Mouse (Mus musculus) lung, embryonic 16.5 days (tissue): ENCODE measurements at regions not wholly inside any gene's neighbourhood (a gene's known extent, or its start where the extent isn't known, plus 50 kb on each side); places are given as distances from the start of the nearest gene placed in this dataset.
A peak's percentile ranks its signal among the peaks of the same experiment; 100 is the strongest.

Source experiments
- ATAC-seq: fragments of 200-750 bp; cut with Nextera tagmentation; 2 replicates; pipeline ENCODE4 v1.8.0; 2017; ENCODE audit warnings: low read depth, mild to moderate bottlenecking, moderate library complexity
- H3K27ac ChIP-seq: fragments of 300-500 bp; sonication (generic); 2 replicates; pipeline ENCODE4 v1.5.1; 2014; ENCODE audit warnings: mild to moderate bottlenecking, control low read depth, low read length
- H3K27me3 ChIP-seq: fragments of 300-500 bp; sonication (generic); 2 replicates; pipeline ENCODE4 v1.6.1; 2014; ENCODE audit warnings: low read depth, low read length, mixed read lengths; ENCODE audit not compliant: control insufficient read depth, insufficient read depth
- H3K36me3 ChIP-seq: fragments of 300-500 bp; sonication (generic); 2 replicates; pipeline ENCODE4 v1.6.1; 2014; ENCODE audit warnings: low read length; ENCODE audit not compliant: control insufficient read depth, insufficient read depth
- H3K4me1 ChIP-seq: fragments of 300-500 bp; sonication (generic); replicated peaks from 2 replicates; pipeline ENCODE4 v1.6.1; 2014; ENCODE audit warnings: low read length, mixed read lengths; ENCODE audit not compliant: control insufficient read depth, insufficient read depth
- H3K4me2 ChIP-seq: fragments of 300-500 bp; sonication (generic); 2 replicates; pipeline ENCODE4 v1.6.1; 2014; ENCODE audit warnings: low read depth, low read length, control low read depth
- H3K4me3 ChIP-seq: fragments of 300-500 bp; sonication (generic); 2 replicates; pipeline ENCODE4 v1.5.1; 2014; ENCODE audit warnings: mild to moderate bottlenecking, low read length, control low read depth
- H3K9ac ChIP-seq: fragments of 300-500 bp; sonication (generic); 2 replicates; pipeline ENCODE4 v1.6.1; 2014; ENCODE audit warnings: low read length, control low read depth
- H3K9me3 ChIP-seq: fragments of 300-500 bp; sonication (generic); 2 replicates; pipeline ENCODE4 v1.6.1; 2016; ENCODE audit warnings: low read length; ENCODE audit not compliant: control insufficient read depth
- WGBS: fragments of 180-500 bp; shearing (Covaris S2); extraction: QIAGEN DNeasy Blood & Tissue Kit; methylation state at CpG from one replicate; pipeline ENCODE4 v1.1.7; 2014; 5-methylcytosine and 5-hydroxymethylcytosine counted together

DNA sequence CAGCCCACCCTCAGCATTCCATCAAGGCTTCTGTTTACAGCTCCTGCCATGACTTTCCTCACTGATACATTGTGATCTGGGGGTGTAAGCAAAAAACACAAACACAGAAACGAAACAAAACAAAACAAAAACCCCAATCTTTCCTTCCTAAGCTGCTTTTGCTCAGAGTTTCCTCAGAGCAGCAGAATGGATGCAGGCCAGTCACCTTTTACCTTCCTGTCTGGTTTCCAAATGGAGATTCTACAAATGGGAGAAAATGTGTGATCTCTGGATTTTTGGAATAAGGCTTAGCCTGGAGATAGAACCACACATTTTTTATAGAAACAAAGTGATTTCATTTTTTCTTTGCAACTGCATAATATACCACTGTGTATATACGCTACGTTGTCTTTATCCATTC is 204.8 kb downstream of the Plk2 start:
- Histone ChIP-seq H3K4me3 (no peak overlapping the region), H3K4me2 (no peak overlapping the region), H3K36me3 (no peaks in the 10 kb centered on the region), H3K27me3 (no peaks in the 10 kb centered on the region), H3K9ac (no peak overlapping the region), H3K9me3 (no peaks in the 10 kb centered on the region), H3K27ac (no peak overlapping the region), H3K4me1 (no peaks in the 10 kb centered on the region)
- WGBS = 70% methylated on average over 3 of the region's 3 CpGs
- ATAC-seq = no peak

DNA sequence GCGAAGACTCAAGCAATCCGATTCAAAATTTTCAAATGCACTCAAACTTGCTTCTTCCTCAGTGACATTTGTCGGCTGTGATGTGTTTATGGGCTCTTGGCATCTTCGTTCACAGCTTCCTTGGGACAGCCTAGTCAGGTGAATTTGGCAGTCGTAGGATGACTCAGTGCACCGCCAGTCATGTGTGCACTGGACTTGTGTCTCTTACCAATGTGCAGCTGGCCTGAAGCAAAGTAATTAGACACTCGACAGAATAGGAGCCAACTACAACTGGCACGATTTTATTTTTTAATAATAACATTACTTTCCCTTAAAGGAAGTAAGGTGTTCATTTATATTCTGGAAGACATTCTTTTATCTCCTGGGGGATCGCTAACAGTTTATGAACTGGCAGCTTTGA is 205.5 kb downstream of the Plk2 start:
- Histone ChIP-seq H3K9ac (no peak overlapping the region), H3K27ac (no peak overlapping the region), H3K36me3 (no peaks in the 10 kb centered on the region), H3K4me1 (no peaks in the 10 kb centered on the region), H3K27me3 (no peaks in the 10 kb centered on the region), H3K9me3 (no peaks in the 10 kb centered on the region), H3K4me2 (no peak overlapping the region), H3K4me3 (no peak overlapping the region)
- ATAC-seq = no peak
- 74% methylated on average over 9 of the region's 9 CpGs for WGBS

DNA sequence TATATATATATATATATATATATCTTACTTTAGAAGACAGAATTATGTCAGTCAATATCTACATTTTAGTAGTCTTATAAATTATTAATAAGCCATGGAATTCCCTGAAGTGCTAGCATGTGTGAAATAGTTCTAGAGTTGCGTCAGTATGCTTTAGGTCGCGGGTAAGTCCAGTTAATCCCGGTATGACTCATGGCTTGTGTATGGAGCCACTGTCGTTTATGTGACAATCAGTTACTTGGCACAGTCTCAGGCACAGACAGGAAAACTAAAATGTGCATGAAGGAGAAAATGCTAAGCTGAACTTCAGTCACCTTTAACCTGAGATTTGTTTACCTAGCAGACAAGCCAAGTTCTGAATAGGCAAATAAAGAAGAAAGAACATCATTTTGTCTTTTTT is 206.5 kb downstream of the Plk2 start:
- peak; percentile 80 for ATAC-seq
- Histone ChIP-seq H3K9ac (no peak overlapping the region), H3K36me3 (no peaks in the 10 kb centered on the region), H3K4me3 (no peak overlapping the region), H3K4me2 (no peak overlapping the region), H3K9me3 (no peaks in the 10 kb centered on the region), H3K4me1 (no peaks in the 10 kb centered on the region), H3K27ac (no peak overlapping the region), H3K27me3 (no peaks in the 10 kb centered on the region)
- 29% methylated on average over 5 of the region's 5 CpGs for WGBS

DNA sequence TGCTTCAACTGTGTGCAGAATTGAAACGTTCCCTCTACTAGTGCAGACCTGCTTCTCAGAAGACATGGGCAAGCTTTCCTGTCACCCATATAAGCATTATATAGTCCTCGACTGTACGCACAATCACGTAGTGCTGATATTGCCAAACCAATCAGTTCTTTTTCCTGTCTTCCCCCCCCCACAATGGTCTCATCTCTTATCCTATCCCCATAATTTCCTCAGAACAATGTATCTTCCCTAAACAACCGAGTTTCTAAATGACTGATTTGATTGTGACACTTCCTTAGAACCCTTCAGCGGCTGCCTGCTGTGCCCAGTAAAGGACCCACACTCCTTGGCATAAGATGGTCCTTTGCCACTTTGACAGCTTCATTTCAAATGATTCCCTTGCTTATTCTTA is 207.0 kb downstream of the Plk2 start:
- no peak overlapping the region for H3K9ac ChIP-seq
- peak; percentile 23; the same call in 1 of the 2 replicates for ATAC-seq
- H3K4me1 ChIP-seq = no peaks in the 10 kb centered on the region
- 68% methylated on average over 6 of the region's 6 CpGs for WGBS
- H3K36me3 ChIP-seq = no peaks in the 10 kb centered on the region
- H3K9me3 ChIP-seq = no peaks in the 10 kb centered on the region
- H3K27ac ChIP-seq = 0 out of 2 replicates have a peak overlapping the region, but pooled peaks have one; percentile 12
- no peak overlapping the region for H3K4me2 ChIP-seq
- H3K27me3 ChIP-seq = no peaks in the 10 kb centered on the region
- no peak overlapping the region for H3K4me3 ChIP-seq

DNA sequence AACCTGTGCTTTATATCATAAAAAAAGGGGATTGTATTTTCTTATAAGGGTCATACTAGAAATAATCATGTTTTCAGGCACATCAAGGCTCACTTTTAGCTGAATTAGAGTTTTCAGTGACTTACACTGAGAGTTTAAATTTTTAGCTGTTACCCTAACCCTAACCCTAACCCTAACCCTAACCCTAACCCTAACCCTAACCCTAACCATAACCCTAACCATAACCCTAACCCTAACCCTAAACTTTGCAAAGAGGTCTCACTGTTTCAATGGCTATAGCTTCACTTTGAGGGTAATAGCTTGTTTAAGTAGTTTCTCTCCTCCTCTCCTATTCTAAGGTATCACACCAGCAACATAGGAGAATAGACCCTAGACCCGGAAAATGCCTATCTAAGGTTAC is 208.0 kb downstream of the Plk2 start:
- Histone ChIP-seq H3K27me3 (no peaks in the 10 kb centered on the region), H3K4me3 (no peak overlapping the region), H3K27ac (no peak overlapping the region), H3K4me1 (no peaks in the 10 kb centered on the region), H3K9ac (no peak overlapping the region), H3K4me2 (no peak overlapping the region), H3K36me3 (no peaks in the 10 kb centered on the region), H3K9me3 (no peaks in the 10 kb centered on the region)
- 100% methylated on average over 1 of the region's 1 CpGs for WGBS
- no peak for ATAC-seq

DNA sequence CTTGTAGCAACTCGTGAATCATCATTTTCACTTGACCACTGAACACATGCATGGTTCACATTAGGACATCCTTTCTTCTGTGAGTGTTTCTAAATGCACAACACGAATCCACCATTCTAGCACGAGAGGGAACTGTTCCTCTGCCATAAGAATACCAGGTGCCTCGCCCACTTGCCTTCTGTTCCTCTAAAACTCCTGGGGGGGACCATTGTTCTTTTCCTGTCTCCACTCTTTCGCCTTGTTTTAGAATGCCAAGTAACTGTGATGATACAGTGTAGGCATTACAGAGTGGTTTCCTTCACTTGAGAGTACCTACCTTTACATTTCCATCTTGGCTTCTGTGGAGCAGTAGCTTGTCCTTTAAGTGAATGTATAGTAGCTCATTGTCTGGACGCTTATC is 224.2 kb downstream of the Plk2 start:
- no peak for ATAC-seq
- 88% methylated on average over 6 of the region's 6 CpGs for WGBS

DNA sequence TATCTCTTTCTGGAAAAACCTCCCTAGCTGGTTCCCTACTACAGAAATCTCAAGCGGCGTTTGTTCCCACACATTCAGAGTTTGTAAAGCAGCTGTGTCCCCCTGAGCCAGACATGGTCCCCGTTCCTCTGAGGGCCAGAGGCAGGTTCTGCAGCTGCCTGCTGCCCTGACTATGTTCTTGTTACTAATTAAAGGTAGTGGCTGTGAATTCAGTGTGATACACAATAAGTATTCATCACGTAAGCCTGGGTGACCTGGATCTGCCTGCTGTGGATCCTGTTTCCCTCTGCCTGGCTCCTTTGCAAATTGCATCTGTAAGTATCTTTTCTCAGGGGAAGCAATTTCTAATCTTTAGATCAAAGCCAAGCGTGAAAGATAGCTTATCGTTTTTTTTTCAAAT is 232.3 kb downstream of the Plk2 start:
- WGBS = 67% methylated on average over 6 of the region's 6 CpGs
- H3K27me3 ChIP-seq = no peaks in the 10 kb centered on the region
- H3K9ac ChIP-seq = no peak overlapping the region
- no peak for ATAC-seq
- H3K9me3 ChIP-seq = no peaks in the 10 kb centered on the region
- no peaks in the 10 kb centered on the region for H3K36me3 ChIP-seq
- no peak overlapping the region for H3K4me3 ChIP-seq
- 0 out of 2 replicates have a peak, but pooled peaks cover 4% of the 10 kb centered on the region for H3K4me1 ChIP-seq
- no peak overlapping the region for H3K27ac ChIP-seq
- no peak overlapping the region for H3K4me2 ChIP-seq

More for the DNA sequence above, 224.2 kb downstream of the Plk2 start:
- Histone ChIP-seq H3K9me3 (no peaks in the 10 kb centered on the region), H3K36me3 (no peaks in the 10 kb centered on the region), H3K9ac (no peak overlapping the region), H3K4me2 (no peak overlapping the region), H3K27ac (no peak overlapping the region), H3K4me3 (no peak overlapping the region), H3K27me3 (no peaks in the 10 kb centered on the region), H3K4me1 (no peaks in the 10 kb centered on the region)

DNA sequence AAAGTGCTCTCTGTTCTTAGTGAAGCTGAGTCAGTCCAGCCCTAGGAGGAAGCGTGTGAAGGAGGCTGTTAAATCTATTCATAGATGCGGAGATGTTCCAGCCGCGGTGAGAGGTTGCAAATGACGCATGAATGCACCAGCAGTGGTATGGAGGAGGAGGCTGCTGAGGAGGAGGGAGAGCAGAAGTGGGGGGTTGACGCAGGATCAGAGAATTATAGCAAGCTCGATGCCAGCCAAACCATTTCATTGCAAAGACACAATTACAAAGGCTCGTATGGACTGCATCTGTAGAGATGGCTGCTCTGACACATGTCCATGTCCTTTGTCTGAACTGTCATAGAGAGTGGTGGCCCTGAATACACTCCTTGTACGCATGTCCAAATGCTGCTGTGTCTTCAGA is 232.9 kb downstream of the Plk2 start:
- no peak for ATAC-seq
- Histone ChIP-seq H3K27me3 (no peaks in the 10 kb centered on the region), H3K27ac (no peak overlapping the region), H3K9me3 (no peaks in the 10 kb centered on the region), H3K9ac (no peak overlapping the region), H3K4me1 (0 out of 2 replicates have a peak, but pooled peaks cover 4% of the 10 kb centered on the region), H3K4me3 (no peak overlapping the region), H3K36me3 (no peaks in the 10 kb centered on the region), H3K4me2 (no peak overlapping the region)
- 82% methylated on average over 9 of the region's 9 CpGs for WGBS

DNA sequence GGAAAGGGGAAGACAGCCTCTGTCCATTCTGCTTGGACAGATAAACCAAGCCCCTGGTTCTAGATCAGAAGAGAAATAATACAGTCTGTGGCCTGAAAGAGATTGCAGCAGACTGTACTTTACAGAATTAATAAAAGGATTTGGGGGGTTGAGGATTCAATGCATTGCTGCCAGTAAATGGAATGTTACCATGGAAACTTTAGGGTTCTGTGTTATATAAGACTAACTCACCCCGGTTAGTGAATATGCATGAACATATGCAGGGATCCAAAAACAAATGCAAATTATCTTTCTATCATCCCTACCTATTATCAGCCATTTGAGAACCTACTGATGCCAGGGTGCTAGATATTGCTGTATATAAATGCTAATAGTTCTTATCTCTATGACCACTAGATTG is 233.4 kb downstream of the Plk2 start:
- Histone ChIP-seq H3K9me3 (no peaks in the 10 kb centered on the region), H3K27me3 (no peaks in the 10 kb centered on the region), H3K27ac (no peak overlapping the region), H3K4me1 (peaks cover 7% of the 10 kb centered on the region; the same call in 1 of the 2 replicates), H3K4me3 (no peak overlapping the region), H3K36me3 (no peaks in the 10 kb centered on the region), H3K9ac (no peak overlapping the region), H3K4me2 (no peak overlapping the region)
- no peak for ATAC-seq
- whole genome bisulfite sequencing = 86% methylated on average over 1 of the region's 1 CpGs

DNA sequence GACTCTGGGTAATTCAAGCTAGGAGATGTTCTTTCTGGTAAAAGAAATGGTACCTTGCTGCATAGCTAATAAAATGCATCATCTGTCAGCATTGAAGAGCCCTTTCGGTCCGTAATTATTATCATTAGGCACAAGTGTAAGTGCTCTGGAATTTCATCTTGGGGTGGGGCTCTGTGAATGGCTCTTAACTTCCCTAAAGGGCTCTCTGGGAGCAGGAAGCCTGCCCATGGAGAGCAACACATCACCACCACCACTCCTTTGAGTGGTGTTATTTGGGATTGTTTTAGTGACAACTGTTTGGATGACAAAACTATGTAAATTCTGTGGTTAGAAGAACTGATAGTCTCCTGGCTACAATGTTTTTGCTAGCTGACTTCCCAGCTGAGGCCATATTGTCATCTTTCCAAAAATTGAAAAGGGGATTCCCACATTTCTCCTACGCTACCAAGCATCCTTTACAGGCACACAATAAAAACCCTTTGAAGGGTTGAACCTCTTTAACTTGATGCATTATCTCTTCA is 238.5 kb downstream of the Plk2 start:
- no peaks in the 10 kb centered on the region for H3K36me3 ChIP-seq
- peak; percentile 56; the same call in 1 of the 2 replicates for ATAC-seq
- H3K4me1 ChIP-seq = peaks cover 8% of the 10 kb centered on the region; the same call in 1 of the 2 replicates
- H3K9me3 ChIP-seq = no peaks in the 10 kb centered on the region
- 63% methylated on average over 3 of the region's 3 CpGs for WGBS
- no peak overlapping the region for H3K9ac ChIP-seq
- no peak overlapping the region for H3K27ac ChIP-seq
- no peaks in the 10 kb centered on the region for H3K27me3 ChIP-seq
- no peak overlapping the region for H3K4me3 ChIP-seq
- H3K4me2 ChIP-seq = no peak overlapping the region
